Mouse (Mus musculus) stomach, adult 2 months (tissue): ENCODE measurements around the gene Hmgcs2. TPM values are rescaled to one million over a fixed set of nuclear protein-coding genes. Genes with fewer than 3 reads are reported as not detected.

Experiments used
- polyA plus RNA-seq: library from polyadenylated mRNA; depleted of rRNA; stranded (reverse); fragments of >200 nt; gene quantifications from 2 replicates; pipeline ENCODE4 v1.2.3, GENCODE M21; 2012; rRNA removed

Hmgcs2 gene
- polyA plus RNA-seq = 6.0 and 13.6 TPM in 2 replicates

GRCm38 (mm10) chr3:98280204-98280932 is at the start of gene Hmgcs2:
Gene Hmgcs2, plus strand, starts transcription at chr3:98280435.

GRCm38 (mm10) chr3:98339706-98340109 is 59.5 kb downstream of the Hmgcs2 start, which contains the start of gene Phgdh:
Gene Phgdh, minus strand, starts transcription at chr3:98339990.

Other genes starting within 250 kb of the Hmgcs2 start
- not detected in 2 replicates for gene Adam30, start 119.8 kb upstream of the Hmgcs2 start, polyA plus RNA-seq
- not detected in 2 replicates for gene Reg4, start 58.3 kb upstream of the Hmgcs2 start, polyA plus RNA-seq
- gene Phgdh, start 59.6 kb downstream of the Hmgcs2 start, polyA plus RNA-seq = 24.4 and 27.4 TPM in 2 replicates
- 0.12 and 0.52 TPM in 2 replicates for gene Zfp697, start 102.0 kb downstream of the Hmgcs2 start, polyA plus RNA-seq
- not detected in 2 replicates for gene Gm4450, start 176.7 kb downstream of the Hmgcs2 start, polyA plus RNA-seq
- gene Hsd3b4, start 230.1 kb downstream of the Hmgcs2 start, polyA plus RNA-seq = not detected in 2 replicates